Mouse (Mus musculus) adrenal gland, postnatal 4 days (tissue): ENCODE data around the gene Olfr1419. TPM values are rescaled to one million over a fixed set of nuclear protein-coding genes. Genes with fewer than 3 reads are reported as not detected.
"Not testable (repeated sequence)": the region's sequence is repeated elsewhere in the genome, so short reads cannot be mapped to it uniquely, and the experiment has no call there.

ENCODE experiments used
- DNase-seq, 2 experiments: peaks; one replicate each; pipeline ENCODE4 v3.0.0; 2021 to 2022; ENCODE audit warnings: low spot score in 2 of 2, mixed read lengths in 2 of 2
- long read RNA-seq, 2 experiments: library from polyadenylated mRNA; stranded (forward); transcript quantifications; one replicate each; pipeline ENCODE4 v2.0.0; 2021
- total RNA-seq, 2 experiments: library from RNA; stranded (reverse); gene quantifications; 2 replicates each; pipeline ENCODE4 v1.2.3; 2021

The Olfr1419 gene
- total RNA-seq: not detected
- long read RNA-seq, experiment 1: 0 reads
- long read RNA-seq, experiment 2: 0 reads

GRCm38 (mm10) chr19:11875006-11875405 lies at the start of gene Olfr1419:
Gene Olfr1419 (minus strand): TSS chr19:11875106.
- no peak for DNase-seq

- DNase-seq: not testable (repeated sequence)
Measured at GRCm38 (mm10) chr19:11922515-11922914, 47.6 kb upstream of the Olfr1419 start.

- no peak for DNase-seq
Measured at GRCm38 (mm10) chr19:11922068-11922467, 47.2 kb upstream of the Olfr1419 start.

- no peak for DNase-seq
Measured at GRCm38 (mm10) chr19:11915804-11916203, 40.9 kb upstream of the Olfr1419 start.

GRCm38 (mm10) chr19:11912533-11913121 lies 37.7 kb upstream of the Olfr1419 start:
- DNase-seq: peak; percentile 35 to 44

GRCm38 (mm10) chr19:11912037-11912532 lies 37.2 kb upstream of the Olfr1419 start, which contains the start of gene Patl1:
Gene Patl1 (plus strand): TSS chr19:11912399.
- DNase-seq: peak; percentile 91 to 95

GRCm38 (mm10) chr19:11911603-11912002 lies 36.7 kb upstream of the Olfr1419 start:
- DNase-seq: peak; percentile 3 to 6

GRCm38 (mm10) chr19:11911021-11911420 lies 36.1 kb upstream of the Olfr1419 start:
- DNase-seq: no peak

- no peak for DNase-seq
Measured at GRCm38 (mm10) chr19:11886265-11886664, 11.4 kb upstream of the Olfr1419 start, which contains the start of gene Olfr1420. Gene Olfr1420 (plus strand): TSS chr19:11886565.

GRCm38 (mm10) chr19:11878404-11878803 lies 3.5 kb upstream of the Olfr1419 start:
- not testable (repeated sequence) for DNase-seq

- DNase-seq: no peak
Measured at GRCm38 (mm10) chr19:11867837-11868236, 7.1 kb downstream of the Olfr1419 start.

GRCm38 (mm10) chr19:11860966-11861365 lies 13.9 kb downstream of the Olfr1419 start, which contains the start of gene Olfr1418:
Gene Olfr1418 (minus strand): TSS chr19:11861066.
- DNase-seq: no peak

GRCm38 (mm10) chr19:11856506-11856905 lies 18.4 kb downstream of the Olfr1419 start:
- DNase-seq: peak in 1 of 2 experiments; percentile 7

- DNase-seq: no peak
Measured at GRCm38 (mm10) chr19:11854821-11855220, 20.1 kb downstream of the Olfr1419 start.

- no peak for DNase-seq
Measured at GRCm38 (mm10) chr19:11852652-11853051, 22.3 kb downstream of the Olfr1419 start.

- no peak for DNase-seq
Measured at GRCm38 (mm10) chr19:11846333-11846732, 28.6 kb downstream of the Olfr1419 start.

- DNase-seq: no peak
Measured at GRCm38 (mm10) chr19:11839119-11839518, 35.8 kb downstream of the Olfr1419 start, which contains the start of gene Olfr1417. Gene Olfr1417 (minus strand): TSS chr19:11839219.

GRCm38 (mm10) chr19:11823346-11824065 lies 51.4 kb downstream of the Olfr1419 start:
- DNase-seq: no peak

GRCm38 (mm10) chr19:11820211-11820610 lies 54.7 kb downstream of the Olfr1419 start:
- no peak for DNase-seq

- peak; percentile 42 to 66 for DNase-seq
Measured at GRCm38 (mm10) chr19:11819800-11820199, 55.1 kb downstream of the Olfr1419 start.

GRCm38 (mm10) chr19:11819143-11819700 lies 55.7 kb downstream of the Olfr1419 start, which contains the start of gene Stx3:
Gene Stx3 (minus strand): TSS chr19:11819403.
- no peak for DNase-seq
